Mouse (Mus musculus): ENCODE data around the gene Olfr560.

- TF ChIP-seq CTCF (IDR thresholded peaks at IDR 0.05; ENCODE audit: extremely low read depth, insufficient read length, insufficient replicate concordance, low read depth, low read length) (no peak), POLR2A (IDR thresholded peaks at IDR 0.05; ENCODE audit: low read depth, low read length) (no peak)
Measured at GRCm38 (mm10) chr7:102737705-102738104, 21.5 kb downstream of the Olfr560 start.

Data from small intestine, adult 2 months (tissue).